Mouse (Mus musculus): ENCODE measurements around the gene Trio.

The Trio gene

GRCm38 (mm10) chr15:28025447-28026166 lies at the start of gene Trio:
Gene Trio, minus strand, starts transcription at chr15:28025848.
- peak; percentile 74 for DNase-seq (ENCODE audit: low read depth, low spot score)

- DNase-seq (ENCODE audit: low read depth, low spot score): no peak
These were observed 48.8 kb upstream of the Trio start for GRCm38 (mm10) chr15:28074416-28074970.

- no peak for DNase-seq (ENCODE audit: low read depth, low spot score)
These were observed 46.0 kb upstream of the Trio start for GRCm38 (mm10) chr15:28071601-28072000.

GRCm38 (mm10) chr15:28070771-28071419 lies 45.2 kb upstream of the Trio start:
- peak; percentile 71 for DNase-seq (ENCODE audit: low read depth, low spot score)

- DNase-seq (ENCODE audit: low read depth, low spot score): no peak
These were observed 44.6 kb upstream of the Trio start for GRCm38 (mm10) chr15:28070221-28070620.

- DNase-seq (ENCODE audit: low read depth, low spot score): no peak
These were observed 41.7 kb upstream of the Trio start for GRCm38 (mm10) chr15:28067373-28067772.

- no peak for DNase-seq (ENCODE audit: low read depth, low spot score)
These were observed 40.8 kb upstream of the Trio start for GRCm38 (mm10) chr15:28066468-28066867.

GRCm38 (mm10) chr15:28065572-28065971 lies 39.9 kb upstream of the Trio start:
- DNase-seq (ENCODE audit: low read depth, low spot score): no peak

GRCm38 (mm10) chr15:28064733-28065088 lies 39.1 kb upstream of the Trio start:
- DNase-seq (ENCODE audit: low read depth, low spot score): no peak

GRCm38 (mm10) chr15:28064081-28064732 lies 38.6 kb upstream of the Trio start:
- no peak for DNase-seq (ENCODE audit: low read depth, low spot score)

- DNase-seq (ENCODE audit: low read depth, low spot score): no peak
These were observed 37.8 kb upstream of the Trio start for GRCm38 (mm10) chr15:28063466-28063865.

- no peak for DNase-seq (ENCODE audit: low read depth, low spot score)
These were observed 36.4 kb upstream of the Trio start for GRCm38 (mm10) chr15:28062016-28062415.

GRCm38 (mm10) chr15:28060977-28061376 lies 35.3 kb upstream of the Trio start:
- no peak for DNase-seq (ENCODE audit: low read depth, low spot score)

- no peak for DNase-seq (ENCODE audit: low read depth, low spot score)
These were observed 34.8 kb upstream of the Trio start for GRCm38 (mm10) chr15:28060423-28060822.

GRCm38 (mm10) chr15:28057545-28057944 lies 31.9 kb upstream of the Trio start:
- no peak for DNase-seq (ENCODE audit: low read depth, low spot score)

- DNase-seq (ENCODE audit: low read depth, low spot score): no peak
These were observed 29.1 kb upstream of the Trio start for GRCm38 (mm10) chr15:28054731-28055130.

- DNase-seq (ENCODE audit: low read depth, low spot score): no peak
These were observed 28.5 kb upstream of the Trio start for GRCm38 (mm10) chr15:28054111-28054510.

- DNase-seq (ENCODE audit: low read depth, low spot score): no peak
These were observed 27.6 kb upstream of the Trio start for GRCm38 (mm10) chr15:28053226-28053625.

- DNase-seq (ENCODE audit: low read depth, low spot score): no peak
These were observed 26.2 kb upstream of the Trio start for GRCm38 (mm10) chr15:28051811-28052210.

GRCm38 (mm10) chr15:28051104-28051625 lies 25.5 kb upstream of the Trio start:
- no peak for DNase-seq (ENCODE audit: low read depth, low spot score)

GRCm38 (mm10) chr15:28047711-28048110 lies 22.1 kb upstream of the Trio start:
- no peak for DNase-seq (ENCODE audit: low read depth, low spot score)

- no peak for DNase-seq (ENCODE audit: low read depth, low spot score)
These were observed 15.7 kb upstream of the Trio start for GRCm38 (mm10) chr15:28041158-28041865.

Measured in WW6 (cell line).